Mouse (Mus musculus) midbrain, embryonic 13.5 days (tissue): ENCODE measurements around the gene Egfl8. TPM values are rescaled to one million over a fixed set of nuclear protein-coding genes. Genes with fewer than 3 reads are reported as not detected.
A peak's percentile ranks its signal among the peaks of the same experiment; 100 is the strongest.

Source experiments
- ATAC-seq: fragments of 200-750 bp; cut with Nextera tagmentation; 2 replicates; pipeline ENCODE4 v1.8.0; 2017; ENCODE audit warnings: mild to moderate bottlenecking, moderate TSS enrichment, moderate library complexity
- H3K27ac ChIP-seq: fragments of 300-500 bp; sonication (generic); 2 replicates; pipeline ENCODE4 v1.5.1; 2015; ENCODE audit warnings: inconsistent platforms, mild to moderate bottlenecking, moderate library complexity
- H3K27me3 ChIP-seq: fragments of 300-500 bp; sonication (generic); 2 replicates; pipeline ENCODE4 v1.6.1; 2015; ENCODE audit warnings: mild to moderate bottlenecking, inconsistent platforms
- H3K36me3 ChIP-seq: fragments of 300-500 bp; sonication (generic); 2 replicates; pipeline ENCODE4 v1.6.1; 2015; ENCODE audit warnings: mild to moderate bottlenecking, inconsistent platforms
- H3K4me1 ChIP-seq: fragments of 300-500 bp; sonication (generic); replicated peaks from 2 replicates; pipeline ENCODE4 v1.6.1; 2015; ENCODE audit warnings: inconsistent platforms
- H3K4me2 ChIP-seq: fragments of 300-500 bp; sonication (generic); replicated peaks from 2 replicates; pipeline ENCODE4 v1.6.1; 2015; ENCODE audit warnings: moderate library complexity, mild to moderate bottlenecking, inconsistent platforms
- H3K4me3 ChIP-seq: fragments of 300-500 bp; sonication (generic); replicated peaks from 2 replicates; pipeline ENCODE4 v1.5.1; 2015; ENCODE audit warnings: mild to moderate bottlenecking, inconsistent platforms
- H3K9ac ChIP-seq: fragments of 300-500 bp; sonication (generic); replicated peaks from 2 replicates; pipeline ENCODE4 v1.6.1; 2015; ENCODE audit warnings: mild to moderate bottlenecking, inconsistent platforms
- H3K9me3 ChIP-seq: fragments of 300-500 bp; sonication (generic); 2 replicates; pipeline ENCODE4 v1.6.1; 2016; ENCODE audit warnings: mild to moderate bottlenecking, inconsistent platforms
- WGBS: fragments of 180-500 bp; shearing (Covaris S2); methylation state at CpG from one replicate; pipeline ENCODE4 v1.1.7; 2015; 5-methylcytosine and 5-hydroxymethylcytosine counted together
- polyA plus RNA-seq: library from polyadenylated mRNA; unstranded; fragments of >200 nt; fragmentation: Nextera tagmentation; extraction: Ambion mirVana; gene quantifications from 2 replicates; pipeline ENCODE4 v1.2.1, GENCODE M21; 2015

Gene Egfl8
- polyA plus RNA-seq, 1 experiment from 2014 or later, result 6.8 TPM

DNA sequence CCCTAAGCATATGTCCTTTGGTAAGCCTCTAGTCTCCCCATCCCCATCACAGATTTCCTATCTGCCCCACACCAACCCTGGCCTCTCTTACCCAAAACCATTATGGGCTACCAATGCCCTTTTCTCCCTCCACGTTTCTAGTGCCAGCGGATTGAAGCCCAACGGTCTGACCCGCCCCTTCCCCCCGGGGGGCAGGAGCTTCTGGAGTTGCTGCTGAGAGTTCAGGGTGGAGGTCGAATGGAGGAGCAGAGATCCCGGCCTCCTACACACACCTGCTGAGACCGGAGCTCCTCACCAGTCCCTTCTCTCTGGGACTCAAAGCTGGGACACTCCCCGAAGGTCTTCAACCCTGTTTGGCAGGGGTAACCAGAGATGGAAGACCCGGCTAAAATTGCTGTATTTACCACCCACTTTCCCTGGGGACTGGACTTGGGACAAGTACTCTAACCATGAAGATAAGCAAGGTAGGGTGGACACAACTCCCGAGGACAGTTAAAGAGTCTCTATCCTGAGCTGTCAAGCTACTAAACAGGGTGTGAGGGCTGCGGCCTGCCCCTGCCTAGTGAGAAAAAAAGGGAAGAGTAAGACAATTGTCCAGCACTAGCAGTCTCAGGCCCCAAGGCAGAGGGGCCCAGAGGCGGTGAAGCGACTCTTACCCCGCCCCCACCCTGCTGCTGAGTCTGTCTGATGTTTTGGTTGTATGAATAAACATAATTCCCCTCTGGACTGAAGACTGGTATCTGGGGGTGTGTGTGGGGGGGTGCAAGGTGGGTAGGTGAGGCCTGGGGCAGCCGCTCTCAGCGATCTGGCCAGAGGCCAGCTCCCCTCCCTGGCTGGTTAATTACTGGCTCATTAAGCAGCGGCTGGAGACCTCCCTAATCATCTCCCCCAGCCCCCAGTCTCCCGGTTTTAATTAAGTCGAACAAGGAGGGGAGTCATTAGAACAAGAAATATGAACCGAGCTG lies 24.5 kb downstream of the Egfl8 start, which contains the start of gene Pbx2:
Pbx2 (plus strand) TSS at position 238 of the 965 bp plus-strand sequence.
- Histone ChIP-seq H3K27ac (peak within 1 kb of the TSS; percentile 99), H3K36me3 (peaks cover 17% of the 10 kb centered on the region), H3K4me1 (peaks cover 78% of the 10 kb centered on the region), H3K27me3 (no peaks in the 10 kb centered on the region), H3K4me3 (peak within 1 kb of the TSS; percentile 84), H3K4me2 (peak within 1 kb of the TSS; percentile 96), H3K9me3 (no peaks in the 10 kb centered on the region), H3K9ac (peak within 1 kb of the TSS; percentile 99)
- WGBS, result 2% methylated on average over 21 of the region's 21 CpGs
- ATAC-seq, result no peak; the same call in 1 of the 2 replicates

DNA sequence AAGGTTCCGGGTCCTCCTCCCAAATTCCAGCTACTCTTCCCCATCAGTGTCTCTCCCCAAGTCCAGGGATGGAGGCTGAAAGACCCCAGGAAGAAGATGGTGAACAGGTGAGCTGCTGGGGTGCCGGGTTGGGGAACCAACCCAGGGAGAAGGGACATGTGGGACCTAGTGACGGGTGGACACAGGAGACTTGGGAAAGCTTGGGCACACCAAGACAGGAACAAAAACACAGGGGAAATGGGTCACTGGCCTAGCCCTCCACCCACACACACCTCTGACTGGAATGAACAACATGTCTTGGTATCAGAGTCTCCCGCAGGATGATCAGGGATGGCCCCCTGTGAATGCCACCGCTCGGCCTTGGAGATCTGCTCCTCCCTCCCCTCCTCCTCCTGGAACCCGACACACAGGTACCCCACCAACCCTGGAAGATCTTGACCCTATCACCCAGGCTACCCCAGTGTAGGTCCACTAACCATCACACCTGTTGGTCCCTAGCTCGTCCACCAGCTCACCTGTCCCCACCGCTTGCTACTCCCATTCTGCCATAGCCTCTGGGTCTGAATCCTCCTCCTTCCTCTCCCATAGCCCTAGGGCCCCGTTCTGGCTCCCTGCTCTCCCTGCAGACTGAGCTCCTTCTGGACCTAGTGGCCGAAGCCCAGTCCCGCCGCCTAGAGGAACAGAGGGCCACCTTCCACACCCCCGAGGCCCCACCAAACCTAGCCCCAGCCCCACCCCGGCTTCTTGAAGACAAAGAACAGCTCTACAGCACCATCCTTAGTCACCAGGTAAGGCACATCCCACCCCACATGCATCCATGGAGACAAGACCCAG lies 25.4 kb downstream of the Egfl8 start:
- peak overlapping the region; percentile 96 for H3K4me2 ChIP-seq
- 71% methylated on average over 15 of the region's 15 CpGs for WGBS
- H3K36me3 ChIP-seq, result peaks cover 9% of the 10 kb centered on the region
- no peak overlapping the region for H3K9ac ChIP-seq
- no peaks in the 10 kb centered on the region for H3K27me3 ChIP-seq
- H3K27ac ChIP-seq, result peak overlapping the region; percentile 99
- H3K4me3 ChIP-seq, result peak overlapping the region; percentile 84; the same call in 1 of the 2 replicates
- H3K9me3 ChIP-seq, result no peaks in the 10 kb centered on the region
- no peak for ATAC-seq
- H3K4me1 ChIP-seq, result peaks cover 82% of the 10 kb centered on the region

DNA sequence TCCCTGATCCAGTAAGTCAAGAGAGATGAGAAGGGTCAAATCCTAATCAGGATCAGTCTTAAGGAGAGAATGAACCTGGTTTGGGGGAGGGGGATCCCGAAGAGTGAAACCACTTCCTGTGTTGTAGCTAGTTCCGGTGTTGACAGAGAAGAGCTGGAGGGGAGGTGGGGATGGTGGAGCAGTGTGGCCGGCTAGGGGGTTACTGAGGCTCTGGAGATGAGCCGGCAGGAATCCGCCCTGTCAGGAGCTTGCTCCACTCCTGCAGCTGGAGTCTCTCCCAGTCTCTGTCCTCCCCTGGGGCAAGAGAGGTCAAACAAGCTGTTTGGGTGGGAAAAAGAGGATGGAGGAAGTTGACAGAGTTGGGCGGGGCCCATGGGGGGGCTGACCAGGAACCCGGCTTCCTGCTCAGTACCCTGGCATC lies 26.1 kb downstream of the Egfl8 start, which contains the start of gene Gpsm3:
Gpsm3 (plus strand) TSS at position 126 of the 421 bp plus-strand sequence.
- Histone ChIP-seq H3K4me3 (no peak within 1 kb of the TSS), H3K36me3 (peaks cover 2% of the 10 kb centered on the region), H3K4me2 (peak within 1 kb of the TSS; percentile 96), H3K9me3 (no peaks in the 10 kb centered on the region), H3K9ac (0 out of 2 replicates have a peak within 1 kb of the TSS, but pooled peaks have one; percentile 32), H3K4me1 (peaks cover 76% of the 10 kb centered on the region), H3K27me3 (no peaks in the 10 kb centered on the region), H3K27ac (peak within 1 kb of the TSS; percentile 99)
- 30% methylated on average over 7 of the region's 7 CpGs for WGBS
- ATAC-seq, result no peak

DNA sequence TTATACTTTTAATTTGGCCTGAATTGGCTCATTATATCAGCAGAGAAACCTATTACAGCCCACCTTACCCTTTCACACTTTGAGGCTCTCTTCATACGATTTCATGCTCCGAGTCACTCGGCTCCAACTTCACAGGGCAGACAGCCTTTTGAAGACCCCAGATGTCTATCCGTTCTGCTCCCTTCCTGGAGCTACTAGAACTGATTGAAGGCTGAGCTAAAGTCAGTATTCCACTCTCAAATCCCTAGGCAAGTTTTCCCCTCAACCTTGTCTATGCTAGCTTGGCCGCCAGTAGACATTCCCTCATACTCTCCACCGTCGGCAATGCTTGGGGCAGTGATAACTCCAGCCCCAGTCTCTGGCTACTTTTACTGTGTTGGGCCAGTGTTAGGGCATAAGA lies 26.6 kb downstream of the Egfl8 start:
- 52% methylated on average over 7 of the region's 7 CpGs for WGBS
- peaks cover 71% of the 10 kb centered on the region for H3K4me1 ChIP-seq
- no peaks in the 10 kb centered on the region for H3K36me3 ChIP-seq
- no peaks in the 10 kb centered on the region for H3K27me3 ChIP-seq
- no peak overlapping the region for H3K9ac ChIP-seq
- no peak overlapping the region; the same call in 1 of the 2 replicates for H3K27ac ChIP-seq
- ATAC-seq, result no peak
- no peaks in the 10 kb centered on the region for H3K9me3 ChIP-seq
- H3K4me3 ChIP-seq, result no peak overlapping the region
- H3K4me2 ChIP-seq, result peak overlapping the region; percentile 23

DNA sequence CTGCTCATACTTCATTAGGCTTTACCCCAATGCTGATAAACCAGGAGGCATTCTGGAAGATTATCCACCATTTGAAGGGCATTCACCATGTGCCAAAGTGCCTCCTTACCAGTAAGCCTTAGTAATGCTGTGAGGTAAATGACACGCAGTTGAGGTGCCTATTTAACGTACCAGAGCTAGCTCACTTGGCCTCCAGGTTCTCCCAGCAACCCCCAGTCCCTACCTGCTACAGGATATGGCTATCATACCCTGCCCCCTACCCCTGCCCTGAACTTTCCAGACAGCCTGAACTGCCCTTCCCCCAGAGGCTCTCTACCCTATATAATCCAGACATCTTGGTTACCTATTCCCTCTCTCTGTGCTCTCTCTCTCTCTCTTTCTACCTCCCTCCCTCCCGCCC lies 27.0 kb downstream of the Egfl8 start:
- Histone ChIP-seq H3K27ac (no peak overlapping the region), H3K4me2 (no peak overlapping the region), H3K36me3 (no peaks in the 10 kb centered on the region), H3K4me3 (no peak overlapping the region), H3K9ac (no peak overlapping the region), H3K27me3 (no peaks in the 10 kb centered on the region), H3K4me1 (peaks cover 67% of the 10 kb centered on the region), H3K9me3 (no peaks in the 10 kb centered on the region)
- ATAC-seq, result no peak
- 75% methylated on average over 3 of the region's 3 CpGs for WGBS

DNA sequence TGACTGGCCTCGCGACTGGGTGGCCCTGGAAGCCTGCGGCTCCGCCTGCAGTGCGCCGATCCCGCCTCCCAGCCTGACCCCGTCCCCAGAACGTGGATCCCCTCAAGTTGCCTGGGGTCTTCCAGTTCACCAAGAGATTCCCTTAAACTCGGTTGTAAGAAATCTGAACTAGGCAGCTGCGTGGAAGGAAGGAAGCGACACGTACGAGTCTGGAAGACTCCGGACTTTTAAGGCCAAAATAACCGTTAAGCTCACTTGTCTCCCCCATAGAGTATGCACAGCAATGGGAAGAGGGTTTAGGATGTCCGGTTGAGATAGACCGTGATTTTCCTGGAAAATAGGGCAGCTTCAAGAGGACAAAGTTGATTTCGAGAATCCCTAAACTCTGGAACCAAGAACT lies 28.0 kb downstream of the Egfl8 start:
- ATAC-seq, result no peak
- H3K4me1 ChIP-seq, result peaks cover 57% of the 10 kb centered on the region
- 3% methylated on average over 19 of the region's 19 CpGs for WGBS

DNA sequence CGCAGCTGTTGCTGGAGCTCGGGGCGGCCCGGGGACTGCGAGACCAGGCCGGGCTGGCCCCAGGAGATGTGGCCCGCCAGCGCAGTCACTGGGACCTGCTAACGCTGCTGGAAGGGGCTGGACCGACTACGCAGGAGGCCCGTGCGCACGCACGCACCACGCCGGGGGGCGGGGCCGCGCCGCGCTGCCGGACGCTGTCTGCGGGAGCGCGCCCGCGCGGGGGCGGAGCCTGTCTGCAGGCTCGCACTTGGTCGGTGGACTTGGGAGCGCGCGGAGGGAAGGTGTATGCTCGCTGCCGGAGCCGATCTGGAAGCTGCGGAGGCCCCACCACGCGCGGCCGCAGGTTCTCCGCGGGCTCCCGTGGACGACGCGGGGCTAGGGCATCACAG lies 28.4 kb downstream of the Egfl8 start:
- Histone ChIP-seq H3K27ac (peak overlapping the region; percentile 100), H3K4me1 (peaks cover 54% of the 10 kb centered on the region), H3K36me3 (no peaks in the 10 kb centered on the region), H3K4me3 (peak overlapping the region; percentile 63), H3K27me3 (no peaks in the 10 kb centered on the region), H3K9me3 (no peaks in the 10 kb centered on the region), H3K4me2 (peak overlapping the region; percentile 89), H3K9ac (peak overlapping the region; percentile 93)
- under 1% methylated on average over 37 of the region's 50 CpGs for WGBS
- ATAC-seq, result peak; percentile 87

More for the DNA sequence above, 28.0 kb downstream of the Egfl8 start:
- Histone ChIP-seq H3K27me3 (no peaks in the 10 kb centered on the region), H3K36me3 (no peaks in the 10 kb centered on the region), H3K4me3 (peak overlapping the region; percentile 63), H3K9me3 (no peaks in the 10 kb centered on the region), H3K27ac (peak overlapping the region; percentile 100), H3K4me2 (peak overlapping the region; percentile 89), H3K9ac (peak overlapping the region; percentile 93)

DNA sequence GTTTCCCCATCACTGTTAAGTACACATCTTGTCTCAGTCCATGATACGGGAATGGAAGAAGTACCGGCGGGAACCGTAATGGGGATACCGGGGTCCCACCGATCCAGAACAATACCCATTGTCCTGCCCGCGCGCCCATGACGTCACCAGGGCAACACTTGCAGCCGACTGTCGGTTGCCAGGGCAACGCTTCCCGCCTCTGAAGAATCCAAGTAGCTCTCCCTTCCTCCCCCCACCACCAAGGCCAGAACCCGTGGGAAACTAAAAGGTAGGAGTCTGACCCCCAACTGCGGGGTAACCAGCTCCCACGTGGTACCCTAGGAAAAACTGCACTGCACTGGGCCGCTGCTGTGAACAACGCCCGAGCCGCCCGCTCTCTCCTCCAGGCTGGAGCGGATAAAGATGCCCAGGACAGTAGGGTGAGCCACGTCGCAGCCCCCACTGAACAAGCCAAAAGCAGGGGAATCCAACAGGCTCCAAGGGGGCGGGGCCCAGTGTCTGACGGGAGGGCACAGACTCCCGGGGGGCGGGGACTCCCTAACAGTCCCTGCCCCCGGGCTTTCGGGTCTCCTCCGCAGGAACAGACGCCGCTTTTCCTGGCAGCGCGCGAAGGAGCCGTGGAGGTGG lies 28.9 kb downstream of the Egfl8 start:
- peak overlapping the region; percentile 63 for H3K4me3 ChIP-seq
- no peaks in the 10 kb centered on the region for H3K27me3 ChIP-seq
- H3K36me3 ChIP-seq, result no peaks in the 10 kb centered on the region
- H3K4me2 ChIP-seq, result peak overlapping the region; percentile 89
- H3K4me1 ChIP-seq, result peaks cover 54% of the 10 kb centered on the region
- H3K9ac ChIP-seq, result peak overlapping the region; percentile 93
- WGBS, result 0% methylated on average over 37 of the region's 38 CpGs
- ATAC-seq, result peak; percentile 79
- H3K9me3 ChIP-seq, result no peaks in the 10 kb centered on the region
- peak overlapping the region; percentile 100 for H3K27ac ChIP-seq

DNA sequence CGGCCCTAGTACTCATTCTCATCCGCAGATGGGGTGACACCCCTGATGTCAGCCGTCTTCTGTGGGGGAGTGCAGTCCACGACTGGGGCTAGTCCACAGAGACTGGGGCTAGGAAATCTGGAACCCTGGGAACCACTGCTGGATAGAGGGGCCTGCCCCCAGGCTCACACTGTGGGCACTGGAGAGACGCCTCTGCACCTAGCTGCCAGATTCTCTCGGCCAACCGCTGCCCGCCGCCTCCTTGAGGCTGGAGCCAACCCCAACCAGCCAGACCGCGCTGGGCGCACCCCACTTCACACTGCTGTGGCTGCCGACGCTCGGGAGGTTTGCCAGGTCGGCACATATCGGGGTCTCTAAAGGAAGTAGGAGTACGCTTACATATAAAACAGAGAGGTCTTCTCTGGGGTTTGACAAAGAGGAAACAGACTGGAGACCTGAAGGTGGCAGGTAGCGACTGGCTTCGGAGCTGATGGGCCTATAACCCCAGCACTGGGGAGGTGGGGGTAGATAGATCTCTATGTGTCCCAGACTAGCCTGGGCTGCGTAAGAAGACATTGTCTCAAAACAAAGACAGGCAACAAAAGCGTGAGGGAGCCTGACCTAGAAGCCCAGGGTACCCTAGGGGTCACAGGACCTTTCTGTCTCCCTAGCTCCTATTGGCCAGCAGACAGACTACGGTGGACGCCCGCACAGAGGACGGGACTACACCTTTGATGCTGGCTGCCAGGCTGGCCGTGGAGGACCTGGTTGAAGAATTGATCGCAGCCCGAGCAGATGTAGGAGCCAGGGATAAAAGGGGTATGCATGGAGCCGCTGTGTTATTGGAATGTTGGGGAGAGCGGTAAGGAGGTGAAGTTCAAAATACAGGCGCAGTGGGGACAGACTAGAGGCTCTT lies 29.6 kb downstream of the Egfl8 start:
- H3K4me3 ChIP-seq, result peak overlapping the region; percentile 63
- no peaks in the 10 kb centered on the region for H3K27me3 ChIP-seq
- peaks cover 48% of the 10 kb centered on the region for H3K4me1 ChIP-seq
- H3K27ac ChIP-seq, result peak overlapping the region; percentile 100
- H3K4me2 ChIP-seq, result peak overlapping the region; percentile 89
- peak overlapping the region; percentile 93 for H3K9ac ChIP-seq
- WGBS, result 19% methylated on average over 32 of the region's 32 CpGs
- peak; percentile 27 for ATAC-seq
- no peaks in the 10 kb centered on the region for H3K9me3 ChIP-seq
- H3K36me3 ChIP-seq, result no peaks in the 10 kb centered on the region

DNA sequence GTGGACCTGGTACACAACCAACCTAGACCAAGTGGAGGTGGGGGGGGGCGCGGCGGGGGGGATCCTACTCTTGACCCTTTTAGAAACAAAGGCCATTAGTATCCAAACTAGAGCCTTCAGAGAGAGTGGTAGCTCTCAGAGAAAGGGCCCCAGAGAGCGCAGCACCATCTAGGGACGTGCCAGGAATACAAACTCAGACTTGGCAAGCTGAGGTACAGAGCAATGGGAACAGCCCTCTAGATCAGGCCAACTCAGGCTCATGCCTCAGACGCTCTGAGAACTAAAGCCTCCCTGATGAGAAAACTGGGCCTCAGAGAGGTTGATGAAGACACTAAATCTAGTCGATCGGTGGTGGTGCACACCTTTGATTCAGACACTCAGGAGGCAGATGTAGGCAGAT lies 30.6 kb downstream of the Egfl8 start:
- H3K36me3 ChIP-seq, result no peaks in the 10 kb centered on the region
- peak overlapping the region; percentile 63; the same call in 1 of the 2 replicates for H3K4me3 ChIP-seq
- no peak overlapping the region for H3K9ac ChIP-seq
- no peak for ATAC-seq
- 87% methylated on average over 8 of the region's 8 CpGs for WGBS
- no peaks in the 10 kb centered on the region for H3K9me3 ChIP-seq
- peaks cover 38% of the 10 kb centered on the region for H3K4me1 ChIP-seq
- peak overlapping the region; percentile 100 for H3K27ac ChIP-seq
- H3K4me2 ChIP-seq, result no peak overlapping the region
- no peaks in the 10 kb centered on the region for H3K27me3 ChIP-seq
